ENCODE assay signal across 23 mouse cellular contexts in genomic region chr12:36019572-36019971, GRCm38 (mm10). TPM values are rescaled to one million over a fixed set of nuclear protein-coding genes. Genes with fewer than 3 reads are reported as not detected.
DNase-seq lines count a peak whose midpoint lies in the region; ATAC-seq lines count a peak whose summit lies in the region.
"Had no signal": no experiment of that assay in that cellular context is flagged by ENCODE, and none has a peak within 500 bp of the region (broad histone marks: within the 10 kb centered on the region; RNA-seq: fewer than 3 reads in every experiment).

No protein-coding gene starts in this region.

- 89% methylated on average over 4 of the region's 4 CpGs for WGBS in intestine, embryonic 14.5 days
- 82% methylated on average over 4 of the region's 4 CpGs for WGBS in intestine, embryonic 15.5 days

- no peak overlapping the region for H3K4me3 ChIP-seq in intestine, embryonic 14.5 days (ENCODE audit: low read depth, low read length)
- no peak overlapping the region for H3K4me3 ChIP-seq in intestine, embryonic 15.5 days (replicated peaks)

- 0 out of 2 replicates have a peak, but pooled peaks cover 2% of the 10 kb centered on the region for H3K9me3 ChIP-seq in intestine, embryonic 14.5 days (ENCODE audit: control insufficient read depth, low read length)
- H3K9me3 ChIP-seq in intestine, embryonic 15.5 days = no peaks in the 10 kb centered on the region

- H3K36me3 ChIP-seq in intestine, embryonic 14.5 days (ENCODE audit: control insufficient read depth, insufficient read depth, low read length) = no peaks in the 10 kb centered on the region
- H3K36me3 ChIP-seq in intestine, embryonic 15.5 days = no peaks in the 10 kb centered on the region

- H3K27ac ChIP-seq in intestine, embryonic 14.5 days (ENCODE audit: low read depth) = no peak overlapping the region
- H3K27ac ChIP-seq in intestine, embryonic 15.5 days = no peak overlapping the region

- ATAC-seq in intestine, embryonic 14.5 days (replicated peaks; ENCODE audit: low FRiP score, low TSS enrichment, low read depth) = no peak
- ATAC-seq in intestine, embryonic 15.5 days = no peak
- ATAC-seq in CD4-positive, CD25-positive, alpha-beta regulatory T cell, adult 4 months = peak; percentile 92
- no peak for ATAC-seq in cerebellum, adult (ENCODE audit: insufficient number of reproducible peaks, low FRiP score, low TSS enrichment)
- ATAC-seq: hindbrain, embryonic 16.5 days; midbrain, embryonic 16.5 days had no signal

- H3K4me2 ChIP-seq in intestine, embryonic 14.5 days (ENCODE audit: low read length) = no peak overlapping the region
- no peak overlapping the region for H3K4me2 ChIP-seq in intestine, embryonic 15.5 days (replicated peaks)
- H3K4me2 ChIP-seq: liver, embryonic 11.5 days had no signal

- no peaks in the 10 kb centered on the region for H3K4me1 ChIP-seq in intestine, embryonic 14.5 days (replicated peaks; ENCODE audit: control insufficient read depth, insufficient read depth, low read length)
- no peaks in the 10 kb centered on the region for H3K4me1 ChIP-seq in intestine, embryonic 15.5 days (replicated peaks)

- H3K9ac ChIP-seq in intestine, embryonic 14.5 days (ENCODE audit: low read length) = no peak overlapping the region
- no peak overlapping the region for H3K9ac ChIP-seq in intestine, embryonic 15.5 days

- DNase-seq in intestine, embryonic 14.5 days (ENCODE audit: low spot score) = peak; percentile 32
- peak; percentile 80 for DNase-seq in induced T-regulatory cell, adult 2 months (ENCODE audit: low read depth)
- peak; percentile 35 for DNase-seq in thymus, postnatal 25 days
- no peak for DNase-seq in layer of hippocampus, adult 11-12 months (ENCODE audit: low spot score)
- DNase-seq: adrenal gland, postnatal 14 days; cerebellum, adult 11 months; cerebellum, postnatal 10 days; gastrocnemius, postnatal 14 days; kidney, adult 9 months; kidney, postnatal 36 days; layer of hippocampus, adult 9-11 months; lung, adult 18-20 months; lung, postnatal 14 days; right cerebral cortex, postnatal 4 days had no signal

- H3K27me3 ChIP-seq in intestine, embryonic 14.5 days (replicated peaks; ENCODE audit: control insufficient read depth, insufficient read depth, low read length) = no peaks in the 10 kb centered on the region
- H3K27me3 ChIP-seq in intestine, embryonic 15.5 days (replicated peaks) = no peaks in the 10 kb centered on the region

RNA-seq across cellular contexts. Expression of gene Tspan13, which starts 22.7 kb away (rescaled TPM):
- 90.6 and 97.3 TPM in 2 replicates for polyA plus RNA-seq in intestine, embryonic 14.5 days (2014; fragmentation: Nextera tagmentation; extraction: Ambion mirVana)
- polyA plus RNA-seq in intestine, embryonic 15.5 days (2015; fragmentation: Nextera tagmentation; extraction: Ambion mirVana) = 136 and 138 TPM in 2 replicates
- polyA plus RNA-seq in CD4-positive, CD25-positive, alpha-beta regulatory T cell, adult 4 months (2017; shearing (Covaris generic)) = 100 to 1,000 TPM; 219 to 252 TPM

RNA-seq across cellular contexts. Expression of gene Agr2, which starts 26.9 kb away (rescaled TPM):
- polyA plus RNA-seq in intestine, embryonic 14.5 days (2014; fragmentation: Nextera tagmentation; extraction: Ambion mirVana) = 33.5 and 64.9 TPM in 2 replicates
- 234 and 297 TPM in 2 replicates for polyA plus RNA-seq in intestine, embryonic 15.5 days (2015; fragmentation: Nextera tagmentation; extraction: Ambion mirVana)
- polyA plus RNA-seq in CD4-positive, CD25-positive, alpha-beta regulatory T cell, adult 4 months (2017; shearing (Covaris generic)) = not detected
- polyA plus RNA-seq: brain, embryonic 14.5 days; forebrain, embryonic 11.5 days; hindbrain, embryonic 16.5 days; limb, embryonic 11.5 days had no signal

Comparison
In these comparisons a context has a peak if more than half of its experiments do, and no peak if none do; other contexts are left out.
1. RNA of gene Agr2, which starts 26.9 kb away (polyA plus RNA-seq): 234 to 297 TPM in intestine, embryonic 15.5 days and 33.5 to 64.9 TPM in intestine, embryonic 14.5 days; not detected in CD4-positive, CD25-positive, alpha-beta regulatory T cell, adult 4 months; every median in the first group is over 10 times any median in the second.